Mouse (Mus musculus): ENCODE results near the gene Tbx5. TPM values are rescaled to one million over a fixed set of nuclear protein-coding genes. Genes with fewer than 3 reads are reported as not detected.

Gene Tbx5
- total and polyA plus RNA-seq, 3 experiments: not detected

DNA sequence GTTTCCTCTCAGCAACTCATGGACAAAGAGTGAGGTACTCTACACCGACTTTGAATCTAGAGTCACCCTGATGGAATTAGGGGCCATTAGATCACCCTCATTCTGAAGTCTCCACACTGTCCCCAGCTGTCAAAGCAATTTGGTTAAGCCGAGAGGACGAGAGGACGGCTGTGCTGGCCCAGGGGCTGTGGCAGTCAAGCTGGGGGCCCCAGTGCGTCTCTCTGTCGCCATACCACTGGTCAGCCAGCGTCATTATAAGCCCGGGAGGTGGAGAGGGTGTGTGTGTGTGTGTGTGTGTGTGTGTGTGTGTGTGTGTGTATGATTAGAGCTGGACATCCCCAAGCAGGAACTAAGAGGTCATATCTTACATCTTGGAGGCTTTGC lies 10.9 kb downstream of the Tbx5 start:
- no peak for TF ChIP-seq E2F4 (IDR thresholded peaks at IDR 0.05; ENCODE audit: borderline replicate concordance, low read depth, low read length)
- TF ChIP-seq POLR2AphosphoS5 (IDR thresholded peaks at IDR 0.05; ENCODE audit: borderline replicate concordance, low read depth, low read length): no peak
- no peak for TF ChIP-seq GATA1 (IDR thresholded peaks at IDR 0.05; ENCODE audit: low read depth, low read length)
- TF ChIP-seq CTCF (IDR thresholded peaks at IDR 0.05 in 2 of 3, conservative IDR thresholded peaks at IDR 0.05 in 1 of 3; ENCODE audit: control insufficient read depth in 1 of 3, insufficient read depth in 1 of 3, low read depth in 2 of 3, low read length in 3 of 3, poor library complexity in 1 of 3, severe bottlenecking in 1 of 3): no peak
- TF ChIP-seq ZMIZ1 (IDR thresholded peaks at IDR 0.05; ENCODE audit: low read depth, low read length): no peak
- no peak for TF ChIP-seq RCOR1 (IDR thresholded peaks at IDR 0.05; ENCODE audit: low read depth, low read length)
- TF ChIP-seq SIN3A (IDR thresholded peaks at IDR 0.05; ENCODE audit: low read length): no peak
- TF ChIP-seq EP300 (IDR thresholded peaks at IDR 0.05; ENCODE audit: low read depth in 1 of 2, low read length in 2 of 2): no peak
- TF ChIP-seq TBP (IDR thresholded peaks at IDR 0.05; ENCODE audit: low read depth, low read length): no peak
- TF ChIP-seq ELF1 (IDR thresholded peaks at IDR 0.05; ENCODE audit: low read depth, low read length): no peak
- no peak for TF ChIP-seq ETS1 (IDR thresholded peaks at IDR 0.05; ENCODE audit: low read depth, low read length)
- TF ChIP-seq RAD21 (IDR thresholded peaks at IDR 0.05; ENCODE audit: low read depth, low read length): no peak
- TF ChIP-seq MEF2A (IDR thresholded peaks at IDR 0.05; ENCODE audit: extremely low read depth, insufficient replicate concordance, low read depth, low read length, poor library complexity, severe bottlenecking): no peak
- no peak for TF ChIP-seq GABPA (IDR thresholded peaks at IDR 0.05; ENCODE audit: low read depth, low read length)
- Histone ChIP-seq H3K4me3 (ENCODE audit: control insufficient read depth in 1 of 2, insufficient read depth in 1 of 2, low read depth in 2 of 2, low read length in 2 of 2) (no peak overlapping the region), H3K27ac (ENCODE audit: control insufficient read depth, low read depth, low read length) (no peak overlapping the region), H3K9ac (ENCODE audit: control insufficient read depth, low read depth, low read length, poor library complexity, severe bottlenecking) (no peak overlapping the region), H3K36me3 (ENCODE audit: control insufficient read depth in 1 of 2, insufficient read depth in 2 of 2, low read length in 2 of 2) (no peaks in the 10 kb centered on the region), H3K79me2 (ENCODE audit: control insufficient read depth, insufficient read depth, low read length, poor library complexity) (no peaks in the 10 kb centered on the region), H3K4me1 (ENCODE audit: control insufficient read depth in 1 of 2, insufficient read depth in 2 of 2, low read length in 2 of 2) (no peaks in the 10 kb centered on the region), H3K27me3 (ENCODE audit: control insufficient read depth in 1 of 2, insufficient read depth in 2 of 2, low read length in 2 of 2) (no peaks in the 10 kb centered on the region), H3K9me3 (replicated peaks; ENCODE audit: insufficient read depth, low read length) (no peaks in the 10 kb centered on the region)
- DNase-seq (ENCODE audit: low read depth, low spot score): no peak

DNA sequence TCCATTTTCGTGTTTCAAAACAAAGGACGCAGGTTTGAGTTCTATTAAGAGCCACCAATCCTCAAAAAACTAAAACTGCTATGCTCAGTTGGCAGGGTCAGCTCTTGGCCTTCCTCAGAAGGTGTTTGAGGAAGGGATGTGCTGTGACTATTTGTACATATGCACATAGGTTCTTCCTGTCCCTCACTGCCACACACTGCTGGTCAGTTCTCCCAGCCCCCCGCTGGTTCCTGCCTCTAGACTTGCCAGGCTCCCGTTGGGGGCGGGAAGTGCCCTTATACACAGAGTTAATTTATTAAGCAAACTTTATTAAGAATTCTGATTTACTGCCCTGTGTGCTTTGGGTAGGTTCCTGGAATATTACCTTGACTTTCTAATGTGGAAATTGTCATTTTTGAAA lies 11.9 kb downstream of the Tbx5 start:
- Histone ChIP-seq H3K79me2 (ENCODE audit: control insufficient read depth, insufficient read depth, low read length, poor library complexity) (no peaks in the 10 kb centered on the region), H3K4me3 (ENCODE audit: control insufficient read depth in 1 of 2, insufficient read depth in 1 of 2, low read depth in 2 of 2, low read length in 2 of 2) (no peak overlapping the region), H3K4me1 (ENCODE audit: control insufficient read depth in 1 of 2, insufficient read depth in 2 of 2, low read length in 2 of 2) (no peaks in the 10 kb centered on the region), H3K27me3 (ENCODE audit: control insufficient read depth in 1 of 2, insufficient read depth in 2 of 2, low read length in 2 of 2) (no peaks in the 10 kb centered on the region), H3K9me3 (replicated peaks; ENCODE audit: insufficient read depth, low read length) (no peaks in the 10 kb centered on the region), H3K36me3 (ENCODE audit: control insufficient read depth in 1 of 2, insufficient read depth in 2 of 2, low read length in 2 of 2) (no peaks in the 10 kb centered on the region), H3K9ac (ENCODE audit: control insufficient read depth, low read depth, low read length, poor library complexity, severe bottlenecking) (no peak overlapping the region), H3K27ac (ENCODE audit: control insufficient read depth, low read depth, low read length) (no peak overlapping the region)
- TF ChIP-seq NRF1 (IDR thresholded peaks at IDR 0.05; ENCODE audit: insufficient read depth, low read depth, low read length, poor library complexity, severe bottlenecking) (no peak), BHLHE40 (IDR thresholded peaks at IDR 0.05; ENCODE audit: borderline replicate concordance, low read depth, low read length) (no peak), KAT2A (conservative IDR thresholded peaks at IDR 0.05; ENCODE audit: low read depth, low read length) (no peak), MYB (IDR thresholded peaks at IDR 0.05; ENCODE audit: low read depth, low read length) (no peak), POLR2A (IDR thresholded peaks at IDR 0.05; ENCODE audit: control insufficient read depth in 1 of 2, insufficient read depth in 1 of 2, low read depth in 1 of 2, low read length in 2 of 2, poor library complexity in 1 of 2) (no peak), GATA1 (IDR thresholded peaks at IDR 0.05; ENCODE audit: low read depth, low read length) (no peak), MAX (IDR thresholded peaks at IDR 0.05; ENCODE audit: low read length) (no peak), ZMIZ1 (IDR thresholded peaks at IDR 0.05; ENCODE audit: low read depth, low read length) (no peak), EP300 (IDR thresholded peaks at IDR 0.05; ENCODE audit: low read depth in 1 of 2, low read length in 2 of 2) (no peak), USF1 (IDR thresholded peaks at IDR 0.05; ENCODE audit: low read depth, low read length) (no peak), JUND (IDR thresholded peaks at IDR 0.05; ENCODE audit: low read depth, low read length) (no peak), ELF1 (IDR thresholded peaks at IDR 0.05; ENCODE audit: low read depth, low read length) (no peak), MAFK (IDR thresholded peaks at IDR 0.05; ENCODE audit: borderline replicate concordance, low read depth, low read length) (no peak), MXI1 (IDR thresholded peaks at IDR 0.05; ENCODE audit: low read depth, low read length) (no peak), SIN3A (IDR thresholded peaks at IDR 0.05; ENCODE audit: low read length) (no peak), TAL1 (IDR thresholded peaks at IDR 0.05; ENCODE audit: low read length) (no peak), TCF12 (IDR thresholded peaks at IDR 0.05; ENCODE audit: low read depth, low read length) (no peak), UBTF (IDR thresholded peaks at IDR 0.05; ENCODE audit: borderline replicate concordance, insufficient read depth, low read depth, low read length) (no peak)
- no peak for DNase-seq (ENCODE audit: low read depth, low spot score)
